Mouse (Mus musculus) hindbrain, embryonic 11.5 days (tissue): Measurements from ENCODE around the gene Crabp2. TPM values are rescaled to one million over a fixed set of nuclear protein-coding genes. Genes with fewer than 3 reads are reported as not detected.
A peak's percentile ranks its signal among the peaks of the same experiment; 100 is the strongest.
"Not testable (repeated sequence)": the region's sequence is repeated elsewhere in the genome, so short reads cannot be mapped to it uniquely, and the experiment has no call there.

Source experiments
- ATAC-seq: fragments of 200-750 bp; cut with Nextera tagmentation; 2 replicates; pipeline ENCODE4 v1.8.0; 2017; ENCODE audit warnings: mild to moderate bottlenecking, moderate TSS enrichment, moderate library complexity; ENCODE audit not compliant: low FRiP score
- DNase-seq: peaks from one replicate; pipeline ENCODE4 v3.0.0-alpha.2; 2015; ENCODE audit warnings: low spot score
- H3K27ac ChIP-seq: fragments of 300-500 bp; sonication (generic); 2 replicates; pipeline ENCODE4 v1.5.1; 2014; ENCODE audit warnings: mild to moderate bottlenecking, low read depth, low read length
- H3K27me3 ChIP-seq: fragments of 300-500 bp; sonication (generic); 2 replicates; pipeline ENCODE4 v1.6.1; 2014; ENCODE audit warnings: mild to moderate bottlenecking, low read length, moderate library complexity, mixed read lengths; ENCODE audit not compliant: control insufficient read depth, insufficient read depth
- H3K36me3 ChIP-seq: fragments of 300-500 bp; sonication (generic); 2 replicates; pipeline ENCODE4 v1.6.1; 2014; ENCODE audit warnings: mild to moderate bottlenecking, low read length, moderate library complexity, mixed read lengths; ENCODE audit not compliant: control insufficient read depth, insufficient read depth
- H3K4me1 ChIP-seq: fragments of 300-500 bp; sonication (generic); replicated peaks from 2 replicates; pipeline ENCODE4 v1.6.1; 2014; ENCODE audit warnings: low read length, mixed read lengths; ENCODE audit not compliant: control insufficient read depth, insufficient read depth
- H3K4me2 ChIP-seq: fragments of 300-500 bp; sonication (generic); replicated peaks from 2 replicates; pipeline ENCODE4 v1.6.1; 2014; ENCODE audit warnings: mild to moderate bottlenecking, low read depth, low read length
- H3K4me3 ChIP-seq: fragments of 300-500 bp; sonication (generic); 2 replicates; pipeline ENCODE4 v1.5.1; 2014; ENCODE audit warnings: low read depth, low read length
- H3K9ac ChIP-seq: fragments of 300-500 bp; sonication (generic); 2 replicates; pipeline ENCODE4 v1.6.1; 2014; ENCODE audit warnings: low read depth, low read length
- H3K9me3 ChIP-seq: fragments of 300-500 bp; sonication (generic); 2 replicates; pipeline ENCODE4 v1.6.1; 2016; ENCODE audit warnings: low read length; ENCODE audit not compliant: control insufficient read depth
- WGBS: fragments of 180-500 bp; shearing (Covaris S2); extraction: QIAGEN DNeasy Blood & Tissue Kit; methylation state at CpG from one replicate; pipeline ENCODE4 v1.1.7; 2014; 5-methylcytosine and 5-hydroxymethylcytosine counted together
- polyA plus RNA-seq: library from polyadenylated mRNA; unstranded; fragments of >200 nt; fragmentation: Nextera tagmentation; extraction: Ambion mirVana; gene quantifications from 2 replicates; pipeline ENCODE4 v1.2.1, GENCODE M21; 2014

The Crabp2 gene
- 738 and 794 TPM in 2 replicates for polyA plus RNA-seq

DNA sequence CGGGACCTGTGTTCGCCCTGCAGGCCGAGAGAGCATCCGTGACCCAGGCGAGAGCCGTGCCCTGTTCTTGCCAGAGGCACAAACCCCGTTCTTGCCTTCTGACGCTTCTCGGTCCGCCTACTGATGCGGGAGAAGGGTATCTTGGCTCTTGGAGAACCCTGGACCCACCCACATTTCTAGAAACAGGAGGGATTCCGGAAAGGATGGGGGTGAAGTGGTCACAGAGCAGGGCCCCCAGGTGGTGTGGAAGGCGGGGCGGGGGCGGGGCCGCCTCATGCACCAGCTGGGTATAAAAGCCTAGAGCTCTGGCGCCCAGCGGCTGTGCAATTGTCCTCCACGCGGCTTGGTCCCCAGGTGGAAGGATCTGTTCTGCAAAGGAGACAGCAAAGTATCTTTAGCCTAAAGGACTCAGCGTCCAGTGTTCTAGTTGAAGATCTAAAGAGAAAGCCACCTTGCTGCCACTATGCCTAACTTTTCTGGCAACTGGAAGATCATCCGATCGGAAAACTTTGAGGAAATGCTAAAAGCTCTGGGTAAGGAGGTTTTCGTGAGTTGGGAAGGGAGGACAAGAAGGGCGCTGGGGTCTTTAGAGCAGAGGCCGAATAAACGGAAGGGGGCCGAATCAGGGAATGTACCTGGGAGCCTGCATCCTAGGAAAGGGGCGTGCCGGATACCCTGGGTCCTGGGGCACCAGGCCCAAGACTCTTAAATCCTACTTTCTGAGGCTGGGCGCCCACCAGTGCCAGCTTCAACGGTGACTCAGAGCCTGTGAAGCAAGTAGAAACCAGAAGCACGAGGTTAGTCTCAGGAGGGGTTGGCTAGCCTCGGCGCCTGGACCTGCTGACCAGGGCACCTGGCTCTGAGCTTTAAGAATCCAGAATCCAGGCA, at the start of gene Crabp2:
Crabp2 (plus strand) TSS at position 289 of the 888 bp plus-strand sequence.
- H3K4me1 ChIP-seq, result peaks cover 44% of the 10 kb centered on the region
- H3K4me3 ChIP-seq, result peak within 1 kb of the TSS; percentile 57
- DNase-seq, result peak; percentile 83
- H3K27ac ChIP-seq, result peak within 1 kb of the TSS; percentile 91
- under 1% methylated on average over 33 of the region's 35 CpGs for WGBS
- ATAC-seq, result peak; percentile 13
- no peaks in the 10 kb centered on the region for H3K36me3 ChIP-seq
- H3K9me3 ChIP-seq, result no peaks in the 10 kb centered on the region
- no peaks in the 10 kb centered on the region for H3K27me3 ChIP-seq
- H3K9ac ChIP-seq, result peak within 1 kb of the TSS; percentile 73
- peak within 1 kb of the TSS; percentile 86 for H3K4me2 ChIP-seq

DNA sequence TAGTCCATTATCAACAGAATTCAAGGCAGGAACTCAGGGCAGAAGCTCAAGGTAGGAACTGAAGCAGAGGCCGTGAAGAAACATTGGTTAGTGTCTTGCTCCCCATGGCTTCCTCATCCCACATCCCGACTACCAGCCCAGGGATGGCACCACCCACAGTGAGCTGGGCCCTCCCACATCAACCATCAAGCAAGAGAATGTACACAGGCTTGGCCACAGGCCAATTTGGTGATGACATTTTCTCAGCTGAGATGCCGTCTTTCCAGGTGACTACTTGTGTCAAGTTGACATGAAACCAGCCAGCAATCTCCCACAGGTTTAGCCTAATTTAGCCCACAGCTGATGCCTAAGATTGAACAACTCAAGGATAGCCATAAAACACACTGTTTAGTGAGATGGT, 49.2 kb upstream of the Crabp2 start:
- WGBS, result 74% methylated on average over 3 of the region's 3 CpGs
- DNase-seq, result no peak
- no peak overlapping the region for H3K9ac ChIP-seq
- H3K27me3 ChIP-seq, result no peaks in the 10 kb centered on the region
- H3K36me3 ChIP-seq, result no peaks in the 10 kb centered on the region
- ATAC-seq, result no peak
- no peak overlapping the region for H3K4me3 ChIP-seq
- H3K4me1 ChIP-seq, result no peaks in the 10 kb centered on the region
- no peak overlapping the region for H3K4me2 ChIP-seq
- no peaks in the 10 kb centered on the region for H3K9me3 ChIP-seq
- H3K27ac ChIP-seq, result no peak overlapping the region

DNA sequence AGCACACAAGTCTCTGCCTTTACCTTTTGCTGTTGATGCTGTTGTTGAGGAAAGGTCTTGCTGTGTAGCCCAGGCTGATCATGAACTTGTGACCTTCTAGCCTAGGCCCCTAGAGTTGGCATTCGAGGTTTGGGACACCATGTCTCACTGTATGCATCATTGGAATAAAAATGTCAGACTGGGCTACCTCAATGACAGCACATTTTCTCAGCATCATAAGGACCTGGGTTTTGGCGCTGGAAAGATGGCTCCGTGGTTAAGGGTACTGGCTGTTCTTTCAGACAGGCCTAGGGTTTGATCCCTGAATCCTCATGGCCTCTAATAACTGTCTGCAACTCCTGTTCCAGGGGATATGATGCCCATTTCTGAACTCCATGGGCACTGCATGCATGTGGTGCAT, 48.7 kb upstream of the Crabp2 start:
- 78% methylated on average over 3 of the region's 3 CpGs for WGBS
- no peak overlapping the region for H3K4me2 ChIP-seq
- H3K4me1 ChIP-seq, result no peaks in the 10 kb centered on the region
- H3K27ac ChIP-seq, result no peak overlapping the region
- DNase-seq, result no peak
- ATAC-seq, result no peak
- no peak overlapping the region for H3K9ac ChIP-seq
- H3K4me3 ChIP-seq, result no peak overlapping the region
- H3K9me3 ChIP-seq, result no peaks in the 10 kb centered on the region
- no peaks in the 10 kb centered on the region for H3K36me3 ChIP-seq
- no peaks in the 10 kb centered on the region for H3K27me3 ChIP-seq

- Histone ChIP-seq H3K36me3 (no peaks in the 10 kb centered on the region), H3K9ac (no peak overlapping the region), H3K4me2 (no peak overlapping the region), H3K27ac (no peak overlapping the region), H3K27me3 (no peaks in the 10 kb centered on the region), H3K9me3 (no peaks in the 10 kb centered on the region), H3K4me3 (no peak overlapping the region; the same call in 1 of the 2 replicates), H3K4me1 (no peaks in the 10 kb centered on the region)
- no peak for ATAC-seq
- no peak for DNase-seq
- 52% methylated on average over 1 of the region's 1 CpGs for WGBS
Measured at GRCm38 (mm10) chr3:87901036-87901624, 47.3 kb upstream of the Crabp2 start.

DNA sequence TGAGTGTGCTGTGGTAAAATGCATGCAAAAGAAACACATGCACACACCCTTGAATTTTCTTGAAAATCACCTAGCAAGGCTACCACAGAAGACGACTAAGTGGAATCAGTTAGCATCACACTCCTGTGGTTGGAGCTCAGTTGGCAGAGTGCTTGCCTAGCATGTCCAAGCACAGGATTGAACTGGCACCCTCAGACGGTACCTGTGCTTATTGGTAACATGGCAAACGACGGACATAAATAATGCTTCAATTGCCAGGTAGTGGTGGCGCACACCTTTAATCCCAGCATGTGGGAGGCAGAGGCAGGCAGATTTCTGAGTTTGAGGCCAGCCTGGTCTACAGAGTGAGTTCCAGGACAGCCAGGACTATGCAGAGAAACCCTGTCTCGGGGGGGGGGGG, 46.5 kb upstream of the Crabp2 start:
- H3K27me3 ChIP-seq, H3K9me3 ChIP-seq, H3K9ac ChIP-seq, H3K27ac ChIP-seq, H3K4me2 ChIP-seq, H3K4me3 ChIP-seq, DNase-seq, ATAC-seq, H3K4me1 ChIP-seq, H3K36me3 ChIP-seq: not testable (repeated sequence)
- WGBS, result 91% methylated on average over 5 of the region's 6 CpGs

- no peaks in the 10 kb centered on the region for H3K9me3 ChIP-seq
- no peak overlapping the region for H3K4me3 ChIP-seq
- no peak overlapping the region for H3K4me2 ChIP-seq
- DNase-seq (no peak), ATAC-seq (no peak)
- no peaks in the 10 kb centered on the region for H3K27me3 ChIP-seq
- 53% methylated on average over 5 of the region's 5 CpGs for WGBS
- H3K9ac ChIP-seq, result no peak overlapping the region
- no peak overlapping the region for H3K27ac ChIP-seq
- H3K4me1 ChIP-seq, result peaks cover 5% of the 10 kb centered on the region
- no peaks in the 10 kb centered on the region for H3K36me3 ChIP-seq
Measured at GRCm38 (mm10) chr3:87903821-87904220, 44.6 kb upstream of the Crabp2 start.

DNA sequence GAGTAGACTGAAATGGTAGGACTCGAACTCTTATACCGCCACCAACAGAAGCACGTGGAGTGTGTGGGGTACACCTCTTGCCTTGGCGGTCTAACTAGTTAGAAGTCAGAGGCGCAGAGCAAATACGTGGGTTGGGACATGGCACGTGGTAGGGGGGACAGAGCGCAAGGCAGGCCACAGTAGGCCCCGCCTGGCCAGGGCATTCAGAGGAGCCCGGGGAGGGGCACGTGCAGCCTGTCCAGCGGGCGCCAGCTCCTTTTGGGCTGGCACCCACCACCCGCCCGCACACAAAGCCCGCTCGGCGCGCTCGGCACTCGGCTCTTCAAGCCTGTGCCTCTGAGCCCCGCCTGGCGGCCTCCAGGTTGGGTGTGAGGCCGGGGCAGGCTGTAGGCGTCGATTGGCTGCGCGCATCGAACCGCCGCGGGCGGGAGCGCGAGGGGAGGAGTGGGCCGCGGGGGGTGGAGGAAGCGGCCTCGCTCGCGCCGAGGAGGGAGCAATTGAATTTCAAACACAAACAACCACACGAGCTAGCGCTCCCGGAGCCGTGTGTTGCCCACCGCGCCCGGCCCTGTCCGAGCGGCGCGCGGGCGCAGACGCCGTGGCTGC, 42.5 kb upstream of the Crabp2 start, which contains the start of gene Hdgf:
Hdgf (plus strand) TSS at position 442 of the 606 bp plus-strand sequence.
- Histone ChIP-seq H3K4me2 (peak within 1 kb of the TSS; percentile 88), H3K36me3 (no peaks in the 10 kb centered on the region), H3K27ac (peak within 1 kb of the TSS; percentile 94), H3K9me3 (no peaks in the 10 kb centered on the region), H3K4me1 (peaks cover 14% of the 10 kb centered on the region), H3K9ac (peak within 1 kb of the TSS; percentile 94), H3K27me3 (no peaks in the 10 kb centered on the region), H3K4me3 (peak within 1 kb of the TSS; percentile 79)
- peak; percentile 97 for DNase-seq
- 2% methylated on average over 56 of the region's 57 CpGs for WGBS
- ATAC-seq, result peak; percentile 93

GRCm38 (mm10) chr3:87906601-87906980, 41.9 kb upstream of the Crabp2 start:
- H3K27me3 ChIP-seq, result no peaks in the 10 kb centered on the region
- DNase-seq, result no peak
- peak overlapping the region; percentile 94 for H3K9ac ChIP-seq
- 1% methylated on average over 26 of the region's 47 CpGs for WGBS
- H3K27ac ChIP-seq, result peak overlapping the region; percentile 94
- peaks cover 17% of the 10 kb centered on the region for H3K4me1 ChIP-seq
- H3K9me3 ChIP-seq, result no peaks in the 10 kb centered on the region
- ATAC-seq, result peak; percentile 28; the same call in 1 of the 2 replicates
- no peaks in the 10 kb centered on the region for H3K36me3 ChIP-seq
- peak overlapping the region; percentile 88 for H3K4me2 ChIP-seq
- H3K4me3 ChIP-seq, result peak overlapping the region; percentile 79
